Mouse (Mus musculus): Measurements from ENCODE around the gene Dlg2.

GRCm38 (mm10) chr7:91778673-91779072 lies 1302.2 kb downstream of the Dlg2 start:
- TF ChIP-seq POLR2A (IDR thresholded peaks at IDR 0.05; ENCODE audit: borderline replicate concordance, extremely low read depth, low read depth, low read length) (no peak), CTCF (IDR thresholded peaks at IDR 0.05; ENCODE audit: insufficient read depth, low read length) (no peak)
